Mouse (Mus musculus) kidney, adult 9 months (tissue): Measurements from ENCODE around the gene Lrrc56.

Source experiments
- DNase-seq: peaks from one replicate; pipeline ENCODE4 v3.0.0; 2022

Gene Lrrc56

DNA sequence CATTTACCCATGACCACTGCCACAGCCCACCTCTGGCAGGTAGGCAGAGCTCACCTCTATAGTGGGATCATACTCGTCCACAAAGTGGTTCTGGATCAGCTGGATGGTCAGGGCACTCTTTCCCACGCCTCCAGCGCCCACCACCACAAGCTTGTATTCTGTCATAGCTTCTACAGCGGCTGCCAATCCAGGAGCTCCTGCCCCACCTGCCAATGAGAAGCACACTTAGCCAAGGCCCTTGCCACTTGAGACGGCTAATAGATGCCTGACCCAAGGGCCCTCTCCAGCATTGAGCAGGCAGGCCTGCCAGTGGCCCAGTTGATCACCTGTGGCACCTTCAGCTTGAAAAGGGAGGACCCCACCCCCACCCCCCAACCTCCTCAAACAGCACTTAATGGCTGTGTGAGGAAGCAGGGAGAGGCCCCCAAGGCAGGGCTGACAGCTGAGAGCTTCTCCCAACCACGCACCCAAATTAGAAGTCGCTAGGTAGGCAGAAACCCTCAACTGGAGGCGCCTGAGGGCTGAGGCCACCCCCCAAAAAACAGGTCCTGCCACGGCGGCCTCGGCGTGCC lies 1.1 kb upstream of the Lrrc56 start:
- DNase-seq = no peak

DNA sequence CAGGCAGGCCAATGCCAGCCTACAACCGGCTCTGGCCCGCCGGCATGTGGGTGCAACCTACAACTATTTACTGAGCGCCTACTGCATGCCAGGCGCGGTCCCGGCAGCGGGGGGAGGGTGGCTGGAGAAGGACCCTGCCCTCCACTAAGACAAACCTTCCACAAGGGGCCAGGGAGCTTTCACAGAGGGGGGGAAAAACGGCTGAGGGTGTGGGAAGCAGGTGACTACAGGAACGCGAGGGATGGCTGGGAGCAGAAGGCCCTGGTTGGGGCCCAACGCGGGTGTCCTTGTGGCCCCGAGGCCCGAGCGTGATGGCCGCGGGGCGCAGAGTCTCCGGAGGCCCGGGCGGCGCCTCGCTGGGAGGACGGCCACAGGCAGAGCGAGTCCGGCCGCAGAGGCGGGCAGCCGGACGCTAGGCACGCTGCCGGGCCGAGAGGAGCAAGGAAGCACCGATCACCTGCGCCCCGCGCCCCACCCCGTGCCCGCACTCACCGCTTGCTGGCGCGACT lies 555 bp upstream of the Lrrc56 start:
- DNase-seq = peak; percentile 54

DNA sequence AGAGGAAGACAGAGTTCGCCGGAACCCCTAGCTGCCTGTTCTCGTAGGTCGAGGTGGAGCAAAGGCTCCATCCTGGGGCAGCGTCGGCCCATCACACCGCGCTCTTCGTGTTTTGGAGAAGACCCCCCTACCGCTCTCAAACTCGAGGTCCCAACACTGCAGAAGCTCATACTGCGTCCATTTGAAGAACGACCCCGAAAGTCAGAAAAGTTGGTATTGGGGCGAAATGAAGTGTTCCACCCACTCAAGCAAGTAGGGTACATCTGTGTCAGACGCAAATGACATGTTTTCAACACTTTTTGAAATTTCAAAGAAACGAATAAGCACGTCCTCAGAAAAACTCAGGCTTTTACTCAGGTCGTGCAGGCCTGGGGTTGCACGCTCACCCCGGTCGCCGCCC lies 452 bp downstream of the Lrrc56 start:
- no peak for DNase-seq

GRCm38 (mm10) chr7:141194830-141195229 lies 873 bp downstream of the Lrrc56 start:
- DNase-seq = peak; percentile 95

DNA sequence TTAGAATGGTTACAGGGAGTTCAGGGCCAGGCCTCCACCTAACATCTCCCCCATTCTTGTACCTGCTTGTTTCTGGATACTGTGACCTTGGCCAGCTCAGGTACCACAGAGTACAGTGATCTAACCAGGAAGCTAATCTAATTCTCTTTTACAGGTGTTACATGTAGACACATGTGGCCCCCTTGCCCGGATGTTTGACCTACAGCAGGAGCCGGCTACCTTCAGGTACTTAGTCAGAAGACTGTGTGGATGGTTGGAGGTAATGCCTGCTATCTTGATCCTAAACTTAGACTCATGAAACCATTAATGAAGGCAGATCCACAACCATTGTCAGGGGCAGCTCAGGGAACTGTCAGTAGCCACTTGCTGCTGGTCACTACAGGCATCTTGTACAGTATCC lies 1.8 kb downstream of the Lrrc56 start:
- DNase-seq = no peak

GRCm38 (mm10) chr7:141196619-141197282 lies 2.8 kb downstream of the Lrrc56 start:
- DNase-seq = no peak

GRCm38 (mm10) chr7:141198121-141198520 lies 4.2 kb downstream of the Lrrc56 start:
- DNase-seq = no peak

DNA sequence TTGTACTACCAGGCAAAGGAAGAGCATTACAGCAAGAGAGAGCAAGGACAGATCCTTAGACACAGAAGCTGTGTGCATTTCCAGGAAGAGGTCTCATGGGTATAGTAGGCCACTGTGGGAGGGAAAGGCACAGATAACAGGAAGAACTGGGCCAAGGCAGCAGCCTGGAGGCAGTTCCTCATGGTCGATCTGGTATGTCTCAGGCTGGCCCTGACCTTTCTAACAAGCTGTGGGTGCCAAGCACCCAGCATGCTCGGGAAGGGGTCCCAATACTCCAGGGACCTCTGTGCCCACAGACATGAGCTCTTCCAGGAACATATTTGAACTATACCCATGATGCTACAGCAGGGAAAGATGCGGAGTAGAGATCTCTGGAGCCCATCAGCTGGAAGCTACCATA lies 10.6 kb downstream of the Lrrc56 start:
- no peak for DNase-seq

DNA sequence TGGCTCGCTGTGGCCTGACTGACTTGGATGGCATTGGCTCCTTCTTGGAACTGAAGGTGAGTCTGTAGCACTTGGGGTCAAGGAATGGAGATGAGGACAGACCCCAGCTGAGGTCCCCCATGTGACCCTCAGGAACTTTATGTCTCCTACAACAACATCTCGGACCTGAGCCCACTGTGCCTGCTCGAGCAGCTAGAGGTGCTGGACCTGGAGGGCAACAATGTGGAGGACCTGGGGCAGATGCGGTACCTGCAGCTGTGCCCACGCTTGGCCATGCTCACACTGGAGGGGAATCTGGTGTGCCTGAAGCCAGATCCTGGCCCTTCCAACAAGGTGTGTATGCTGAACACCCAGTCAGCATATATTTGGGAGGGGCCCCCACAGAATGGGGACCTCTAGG lies 11.5 kb downstream of the Lrrc56 start:
- no peak for DNase-seq

DNA sequence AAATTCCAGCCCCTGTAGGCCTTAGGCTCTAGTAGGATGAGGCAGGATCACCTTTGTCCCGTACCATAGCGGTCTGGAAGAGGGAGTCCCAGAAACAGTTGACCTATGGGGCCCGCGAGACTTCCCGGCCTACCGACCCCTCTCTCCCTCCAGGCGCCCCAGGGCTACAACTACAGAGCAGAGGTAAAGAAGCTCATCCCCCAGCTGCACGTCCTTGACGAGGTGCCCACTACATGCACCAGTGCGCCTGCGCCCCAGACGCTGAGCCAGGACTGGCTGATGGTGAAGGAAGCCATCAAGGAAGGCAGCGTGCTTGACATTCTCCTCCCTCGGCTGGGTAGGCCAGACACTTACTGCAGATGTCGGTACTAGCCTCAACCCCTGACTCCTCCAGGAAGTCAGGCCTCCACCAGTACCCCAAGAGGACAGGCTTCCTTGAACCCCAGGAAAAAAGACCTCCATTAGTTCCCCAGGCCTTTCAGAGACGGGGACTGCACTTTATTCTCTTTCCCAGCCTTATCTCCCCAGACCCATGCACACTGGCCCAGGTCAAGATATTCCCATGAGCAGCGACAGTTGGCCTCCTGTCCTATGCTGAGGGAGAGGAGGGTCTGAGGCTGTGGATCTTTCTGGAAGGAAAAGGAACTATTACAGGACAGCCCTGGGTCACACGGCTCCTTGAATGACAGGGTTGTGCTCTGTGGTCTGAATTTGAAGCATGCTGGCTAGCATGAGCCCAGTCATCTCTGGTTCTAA lies 12.4 kb downstream of the Lrrc56 start:
- DNase-seq = no peak

DNA sequence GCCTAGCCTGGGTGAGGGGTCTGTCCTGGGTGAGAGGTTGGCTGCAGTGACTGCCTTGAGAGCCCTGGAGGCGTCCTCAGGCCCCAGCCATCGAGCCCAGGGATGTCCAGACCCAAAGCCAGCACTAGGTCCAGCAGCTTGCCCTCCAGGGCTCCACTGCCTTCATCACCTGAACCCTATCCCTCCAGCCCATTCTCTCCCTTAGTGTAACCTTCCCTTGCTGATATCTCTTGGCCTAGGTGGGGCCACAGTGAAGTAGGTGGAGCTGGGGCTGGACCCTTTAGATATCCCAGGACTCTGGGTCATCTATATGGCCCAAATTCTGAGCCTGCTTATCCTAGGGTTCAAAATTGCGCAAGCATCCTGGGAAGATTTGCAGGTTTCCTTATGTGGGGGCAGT lies 15.6 kb downstream of the Lrrc56 start:
- no peak for DNase-seq

DNA sequence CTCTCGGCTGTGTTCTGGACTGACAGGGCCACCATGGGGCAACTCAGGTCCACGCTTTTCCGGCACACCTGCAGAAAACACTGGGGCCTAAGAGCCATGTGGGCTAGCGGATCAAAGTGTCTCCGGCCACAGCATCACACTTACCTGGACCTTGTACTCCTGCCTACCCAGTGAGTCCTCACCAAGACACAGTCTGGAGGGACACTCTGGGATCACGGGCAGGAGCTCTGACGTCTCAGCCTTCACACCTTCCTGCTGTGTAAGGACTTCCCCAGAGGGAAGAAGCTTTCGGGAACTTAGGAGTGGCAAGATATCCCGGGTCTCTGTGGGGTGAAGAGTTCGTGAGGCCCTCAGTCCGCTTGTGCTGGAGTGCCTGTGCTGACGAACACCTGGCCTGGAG lies 16.2 kb downstream of the Lrrc56 start:
- no peak for DNase-seq

DNA sequence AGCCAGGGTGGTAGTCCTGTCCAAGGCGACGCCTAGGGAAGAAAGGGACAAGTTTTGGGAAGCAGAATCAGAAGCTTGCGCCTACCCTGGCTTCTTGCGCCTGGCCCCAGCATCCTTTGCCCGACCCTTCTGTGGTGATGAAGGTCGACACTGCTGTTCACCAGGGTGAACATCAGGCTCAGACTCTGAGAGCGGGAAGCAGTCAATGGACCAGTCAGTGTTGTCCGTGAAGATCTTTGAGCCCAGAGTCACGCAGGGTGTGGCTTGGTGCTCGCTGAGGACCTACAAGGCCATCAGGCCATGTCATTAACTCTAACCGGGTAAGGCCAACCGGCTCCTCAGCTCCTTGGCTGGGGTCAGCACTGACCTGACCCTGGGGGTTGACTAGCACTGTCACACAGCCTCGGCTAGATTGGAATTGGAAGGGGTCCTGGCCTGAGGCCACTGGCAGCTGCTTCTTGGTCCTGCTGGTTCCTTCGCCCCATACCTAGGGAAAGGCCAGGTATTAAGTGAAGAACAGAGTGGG lies 16.7 kb downstream of the Lrrc56 start:
- no peak for DNase-seq

GRCm38 (mm10) chr7:141213133-141213532 lies 19.2 kb downstream of the Lrrc56 start:
- DNase-seq = no peak

DNA sequence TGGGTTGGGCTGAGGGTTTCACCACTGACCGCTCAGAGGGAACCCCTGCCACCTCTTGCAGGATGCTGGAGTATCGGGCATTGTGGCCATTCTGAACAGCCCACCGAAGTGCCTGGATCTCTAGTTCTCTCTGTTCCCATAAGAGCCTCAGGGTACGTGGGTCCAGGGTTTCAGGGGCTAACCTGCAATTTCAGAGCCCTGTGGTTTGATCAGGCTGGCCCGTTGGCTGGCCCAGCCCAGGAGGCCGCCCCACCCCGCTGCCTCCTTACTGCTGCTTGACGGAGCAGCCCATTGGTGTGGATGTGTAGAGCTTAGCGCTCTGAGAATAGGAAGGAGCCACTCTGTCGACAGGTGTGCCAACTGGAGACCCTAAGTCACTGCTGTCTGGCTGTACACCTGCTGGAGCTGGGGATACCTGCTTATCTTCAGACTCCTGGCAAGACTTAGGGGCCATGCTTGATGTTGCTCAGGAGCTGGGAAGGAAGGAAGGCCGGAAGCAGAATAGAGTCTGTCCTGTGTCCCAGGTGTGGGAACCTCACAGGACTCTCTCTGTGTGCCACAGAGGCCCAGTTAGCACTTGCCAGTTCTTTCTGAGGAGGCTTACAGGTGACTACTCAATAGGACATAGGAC lies 19.8 kb downstream of the Lrrc56 start, which contains the start of gene Lmntd2:
Lmntd2 (minus strand) TSS at position 476 of the 631 bp plus-strand sequence.
- DNase-seq = no peak

- no peak for DNase-seq
Observed at GRCm38 (mm10) chr7:141214310-141214709, 20.4 kb downstream of the Lrrc56 start.

GRCm38 (mm10) chr7:141215101-141215879 lies 21.3 kb downstream of the Lrrc56 start, which contains the start of gene Rassf7:
TSS of gene Rassf7 (plus strand) at chr7:141215860.
- DNase-seq = peak; percentile 99

- DNase-seq = peak; percentile 98
Observed at GRCm38 (mm10) chr7:141215880-141216733, 22.1 kb downstream of the Lrrc56 start.

DNA sequence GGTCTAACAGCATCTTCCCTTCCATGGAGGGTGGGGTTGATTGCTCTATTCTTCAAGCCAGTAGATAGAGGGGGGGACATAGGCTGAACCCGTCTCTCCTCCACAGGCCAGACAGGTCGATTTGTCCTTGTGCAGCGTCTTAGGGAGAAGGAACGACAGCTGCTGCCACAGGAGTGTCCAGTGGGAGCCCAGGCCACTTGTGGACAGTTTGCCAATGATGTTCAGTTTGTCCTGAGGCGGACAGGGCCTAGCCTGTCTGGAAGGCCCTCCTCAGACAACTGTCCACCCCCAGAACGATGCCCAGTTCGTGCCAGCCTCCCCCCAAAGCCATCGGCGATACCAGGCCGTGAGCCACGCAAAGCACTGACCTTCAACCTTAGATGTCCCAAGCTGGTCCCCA lies 22.9 kb downstream of the Lrrc56 start:
- DNase-seq = no peak

- DNase-seq = no peak
Observed at GRCm38 (mm10) chr7:141217343-141218013, 23.5 kb downstream of the Lrrc56 start.

GRCm38 (mm10) chr7:141218141-141218540 lies 24.2 kb downstream of the Lrrc56 start:
- no peak for DNase-seq
